Mouse (Mus musculus): ENCODE data around the gene Gadd45g.
"Not testable (repeated sequence)": the region's sequence is repeated elsewhere in the genome, so short reads cannot be mapped to it uniquely, and the experiment has no call there.

- TF ChIP-seq HCFC1 (IDR thresholded peaks at IDR 0.05; ENCODE audit: borderline replicate concordance, insufficient read depth, low read length); MAFK (IDR thresholded peaks at IDR 0.05; ENCODE audit: insufficient read depth, low read depth, low read length); CHD2 (IDR thresholded peaks at IDR 0.05; ENCODE audit: low read depth, low read length); ZC3H11A (IDR thresholded peaks at IDR 0.05; ENCODE audit: borderline replicate concordance, low read depth, low read length); ZNF384 (IDR thresholded peaks at IDR 0.05; ENCODE audit: low read depth, low read length): not testable (repeated sequence)
Measured at GRCm38 (mm10) chr13:51834024-51834423, 12.5 kb upstream of the Gadd45g start.
